Mouse (Mus musculus): ENCODE data around the gene Itpa. TPM values are rescaled to one million over a fixed set of nuclear protein-coding genes. Genes with fewer than 3 reads are reported as not detected.
A peak's percentile ranks its signal among the peaks of the same experiment; 100 is the strongest.

The Itpa gene
- polyA plus RNA-seq (2016; fragmentation: Nextera tagmentation; extraction: Ambion mirVana) = 138 and 142 TPM in 2 replicates

- peak within 1 kb of the TSS; percentile 88 for H3K4me2 ChIP-seq (replicated peaks)
- H3K4me3 ChIP-seq = peak within 1 kb of the TSS; percentile 63
- ATAC-seq (ENCODE audit: low FRiP score, low read depth) = peak; percentile 54
- H3K4me1 ChIP-seq = peaks cover 28% of the 10 kb centered on the region
- under 1% methylated on average over 31 of the region's 31 CpGs for WGBS
- no peaks in the 10 kb centered on the region for H3K27me3 ChIP-seq (replicated peaks)
- peak within 1 kb of the TSS; percentile 68; the same call in 1 of the 2 replicates for H3K27ac ChIP-seq
- H3K36me3 ChIP-seq = peaks cover 18% of the 10 kb centered on the region
- H3K9ac ChIP-seq = peak within 1 kb of the TSS; percentile 73
- no peaks in the 10 kb centered on the region for H3K9me3 ChIP-seq
These were observed at the start of gene Itpa for GRCm38 (mm10) chr2:130667559-130667958. Gene Itpa, plus strand, starts transcription at chr2:130667610.

- H3K27ac ChIP-seq = no peak overlapping the region
- H3K4me3 ChIP-seq = no peak overlapping the region
- H3K9ac ChIP-seq = no peak overlapping the region
- ATAC-seq (ENCODE audit: low FRiP score, low read depth) = no peak
- H3K9me3 ChIP-seq = no peaks in the 10 kb centered on the region
- no peak overlapping the region for H3K4me2 ChIP-seq (replicated peaks)
- WGBS = 95% methylated on average over 7 of the region's 7 CpGs
- no peaks in the 10 kb centered on the region for H3K27me3 ChIP-seq (replicated peaks)
- no peaks in the 10 kb centered on the region for H3K4me1 ChIP-seq
- peaks cover 45% of the 10 kb centered on the region for H3K36me3 ChIP-seq
These were observed 48.4 kb upstream of the Itpa start for GRCm38 (mm10) chr2:130618972-130619371.

GRCm38 (mm10) chr2:130628424-130628823 lies 39.0 kb upstream of the Itpa start:
- no peak overlapping the region for H3K27ac ChIP-seq
- H3K9me3 ChIP-seq = no peaks in the 10 kb centered on the region
- no peak overlapping the region for H3K4me3 ChIP-seq
- H3K4me2 ChIP-seq (replicated peaks) = peak overlapping the region; percentile 88
- no peak overlapping the region for H3K9ac ChIP-seq
- no peak for ATAC-seq (ENCODE audit: low FRiP score, low read depth)
- WGBS = 61% methylated on average over 3 of the region's 3 CpGs
- peaks cover 4% of the 10 kb centered on the region; the same call in 1 of the 2 replicates for H3K4me1 ChIP-seq
- peaks cover 23% of the 10 kb centered on the region for H3K36me3 ChIP-seq
- peaks cover under 1% of the 10 kb centered on the region for H3K27me3 ChIP-seq (replicated peaks)

- H3K4me2 ChIP-seq (replicated peaks) = peak overlapping the region; percentile 88
- ATAC-seq (ENCODE audit: low FRiP score, low read depth) = peak; percentile 60; the same call in 1 of the 2 replicates
- H3K27ac ChIP-seq = no peak overlapping the region
- peaks cover 8% of the 10 kb centered on the region for H3K27me3 ChIP-seq (replicated peaks)
- H3K9ac ChIP-seq = peak overlapping the region; percentile 88
- peaks cover 23% of the 10 kb centered on the region for H3K36me3 ChIP-seq
- WGBS = 2% methylated on average over 37 of the region's 37 CpGs
- peak overlapping the region; percentile 86 for H3K4me3 ChIP-seq
- H3K9me3 ChIP-seq = no peaks in the 10 kb centered on the region
- H3K4me1 ChIP-seq = peaks cover 7% of the 10 kb centered on the region
These were observed 38.2 kb upstream of the Itpa start for GRCm38 (mm10) chr2:130629080-130629838.

GRCm38 (mm10) chr2:130629839-130630203 lies 37.6 kb upstream of the Itpa start, which contains the start of the genes Fastkd5 and Ubox5:
Gene Fastkd5, minus strand, starts transcription at chr2:130630027.
Gene Ubox5, minus strand, starts transcription at chr2:130630038.
- H3K27me3 ChIP-seq (replicated peaks) = peaks cover 13% of the 10 kb centered on the region
- no peaks in the 10 kb centered on the region for H3K9me3 ChIP-seq
- peak within 1 kb of the TSS; percentile 88 for H3K4me2 ChIP-seq (replicated peaks)
- H3K27ac ChIP-seq = no peak within 1 kb of the TSS
- ATAC-seq (ENCODE audit: low FRiP score, low read depth) = peak; percentile 86
- peak within 1 kb of the TSS; percentile 86 for H3K4me3 ChIP-seq
- H3K36me3 ChIP-seq = peaks cover 21% of the 10 kb centered on the region
- H3K9ac ChIP-seq = peak within 1 kb of the TSS; percentile 88
- H3K4me1 ChIP-seq = peaks cover 12% of the 10 kb centered on the region
- WGBS = under 1% methylated on average over 25 of the region's 25 CpGs

- peaks cover 39% of the 10 kb centered on the region for H3K27me3 ChIP-seq (replicated peaks)
- peaks cover 25% of the 10 kb centered on the region for H3K4me1 ChIP-seq
- H3K36me3 ChIP-seq = peaks cover 3% of the 10 kb centered on the region
- H3K4me2 ChIP-seq (replicated peaks) = no peak overlapping the region
- no peak overlapping the region for H3K9ac ChIP-seq
- no peak for ATAC-seq (ENCODE audit: low FRiP score, low read depth)
- H3K27ac ChIP-seq = no peak overlapping the region
- 77% methylated on average over 1 of the region's 1 CpGs for WGBS
- no peaks in the 10 kb centered on the region for H3K9me3 ChIP-seq
- H3K4me3 ChIP-seq = no peak overlapping the region
These were observed 35.0 kb upstream of the Itpa start for GRCm38 (mm10) chr2:130632416-130632815.

GRCm38 (mm10) chr2:130632887-130633675 lies 34.3 kb upstream of the Itpa start:
- H3K9me3 ChIP-seq = no peaks in the 10 kb centered on the region
- H3K27me3 ChIP-seq (replicated peaks) = peaks cover 46% of the 10 kb centered on the region
- H3K4me1 ChIP-seq = peaks cover 25% of the 10 kb centered on the region
- no peak overlapping the region for H3K4me3 ChIP-seq
- H3K36me3 ChIP-seq = no peaks in the 10 kb centered on the region
- no peak overlapping the region for H3K27ac ChIP-seq
- 51% methylated on average over 5 of the region's 5 CpGs for WGBS
- H3K4me2 ChIP-seq (replicated peaks) = no peak overlapping the region
- H3K9ac ChIP-seq = no peak overlapping the region
- no peak for ATAC-seq (ENCODE audit: low FRiP score, low read depth)

- peak overlapping the region; percentile 25; the same call in 1 of the 2 replicates for H3K4me3 ChIP-seq
- peaks cover 20% of the 10 kb centered on the region for H3K4me1 ChIP-seq
- no peaks in the 10 kb centered on the region for H3K9me3 ChIP-seq
- ATAC-seq (ENCODE audit: low FRiP score, low read depth) = no peak
- peaks cover 56% of the 10 kb centered on the region for H3K27me3 ChIP-seq (replicated peaks)
- H3K9ac ChIP-seq = no peak overlapping the region; the same call in 1 of the 2 replicates
- 8% methylated on average over 14 of the region's 14 CpGs for WGBS
- H3K36me3 ChIP-seq = no peaks in the 10 kb centered on the region
- peak overlapping the region; percentile 60 for H3K4me2 ChIP-seq (replicated peaks)
- H3K27ac ChIP-seq = no peak overlapping the region
These were observed 33.2 kb upstream of the Itpa start for GRCm38 (mm10) chr2:130634006-130634738.

- Histone ChIP-seq H3K27me3 (replicated peaks) (peaks cover 61% of the 10 kb centered on the region), H3K4me2 (replicated peaks) (peak overlapping the region; percentile 60), H3K4me1 (peaks cover 20% of the 10 kb centered on the region), H3K4me3 (peak overlapping the region; percentile 25), H3K36me3 (no peaks in the 10 kb centered on the region), H3K9ac (peak overlapping the region; percentile 48), H3K9me3 (no peaks in the 10 kb centered on the region), H3K27ac (no peak overlapping the region)
- WGBS = 2% methylated on average over 38 of the region's 38 CpGs
- no peak for ATAC-seq (ENCODE audit: low FRiP score, low read depth)
These were observed 32.5 kb upstream of the Itpa start for GRCm38 (mm10) chr2:130634739-130635411.

GRCm38 (mm10) chr2:130635847-130636246 lies 31.6 kb upstream of the Itpa start:
- Histone ChIP-seq H3K27me3 (replicated peaks) (peaks cover 68% of the 10 kb centered on the region), H3K9ac (no peak overlapping the region), H3K4me2 (replicated peaks) (peak overlapping the region; percentile 60), H3K9me3 (no peaks in the 10 kb centered on the region), H3K27ac (no peak overlapping the region), H3K4me1 (peaks cover 20% of the 10 kb centered on the region), H3K4me3 (no peak overlapping the region), H3K36me3 (no peaks in the 10 kb centered on the region)
- 8% methylated on average over 21 of the region's 21 CpGs for WGBS
- ATAC-seq (ENCODE audit: low FRiP score, low read depth) = 0 out of 2 replicates have a peak, but pooled peaks have one; percentile 10

- no peak for ATAC-seq (ENCODE audit: low FRiP score, low read depth)
- Histone ChIP-seq H3K4me3 (no peak overlapping the region), H3K9me3 (no peaks in the 10 kb centered on the region), H3K27me3 (replicated peaks) (peaks cover 73% of the 10 kb centered on the region), H3K9ac (no peak overlapping the region), H3K36me3 (no peaks in the 10 kb centered on the region), H3K4me1 (peaks cover 25% of the 10 kb centered on the region), H3K4me2 (replicated peaks) (no peak overlapping the region), H3K27ac (no peak overlapping the region)
- WGBS = 29% methylated on average over 16 of the region's 16 CpGs
These were observed 29.3 kb upstream of the Itpa start for GRCm38 (mm10) chr2:130638101-130638611.

Measured in neural tube, embryonic 12.5 days (tissue).